Mouse (Mus musculus): ENCODE results near the gene Ifna7. TPM values are rescaled to one million over a fixed set of nuclear protein-coding genes. Genes with fewer than 3 reads are reported as not detected.

Ifna7 gene
- polyA plus RNA-seq, 1 experiment from 2014 or later: not detected

- Histone ChIP-seq H3K4me2 (ENCODE audit: low read depth, low read length) (no peak overlapping the region), H3K27ac (ENCODE audit: low read length) (no peak overlapping the region), H3K9me3 (ENCODE audit: control insufficient read depth, low read length) (no peaks in the 10 kb centered on the region), H3K4me3 (ENCODE audit: low read length) (no peak overlapping the region), H3K36me3 (ENCODE audit: control insufficient read depth, insufficient read depth, low read length) (no peaks in the 10 kb centered on the region), H3K27me3 (ENCODE audit: control insufficient read depth, insufficient read depth, low read depth, low read length) (peaks cover 7% of the 10 kb centered on the region; the same call in 1 of the 2 replicates), H3K4me1 (replicated peaks; ENCODE audit: control insufficient read depth, insufficient read depth, low read length) (no peaks in the 10 kb centered on the region), H3K9ac (ENCODE audit: low read length) (no peak overlapping the region)
- ATAC-seq (ENCODE audit: low read depth): no peak
Observed at GRCm38 (mm10) chr4:88859214-88859613, 43.2 kb downstream of the Ifna7 start.

- Histone ChIP-seq H3K4me2 (ENCODE audit: low read depth, low read length) (no peak overlapping the region), H3K27me3 (ENCODE audit: control insufficient read depth, insufficient read depth, low read depth, low read length) (peaks cover 21% of the 10 kb centered on the region; the same call in 1 of the 2 replicates), H3K4me3 (ENCODE audit: low read length) (no peak overlapping the region), H3K36me3 (ENCODE audit: control insufficient read depth, insufficient read depth, low read length) (no peaks in the 10 kb centered on the region), H3K4me1 (replicated peaks; ENCODE audit: control insufficient read depth, insufficient read depth, low read length) (peaks cover 4% of the 10 kb centered on the region), H3K9ac (ENCODE audit: low read length) (no peak overlapping the region), H3K27ac (ENCODE audit: low read length) (no peak overlapping the region), H3K9me3 (ENCODE audit: control insufficient read depth, low read length) (no peaks in the 10 kb centered on the region)
- no peak for ATAC-seq (ENCODE audit: low read depth)
- WGBS: 8% methylated on average over 7 of the region's 7 CpGs
Observed at GRCm38 (mm10) chr4:88863309-88863708, 47.3 kb downstream of the Ifna7 start.

- no peaks in the 10 kb centered on the region for H3K9me3 ChIP-seq (ENCODE audit: control insufficient read depth, low read length)
- H3K27me3 ChIP-seq (ENCODE audit: control insufficient read depth, insufficient read depth, low read depth, low read length): peaks cover 21% of the 10 kb centered on the region; the same call in 1 of the 2 replicates
- H3K9ac ChIP-seq (ENCODE audit: low read length): no peak overlapping the region
- H3K4me3 ChIP-seq (ENCODE audit: low read length): no peak overlapping the region
- 0 out of 2 replicates have a peak overlapping the region, but pooled peaks have one; percentile 3 for H3K4me2 ChIP-seq (ENCODE audit: low read depth, low read length)
- peaks cover 6% of the 10 kb centered on the region for H3K4me1 ChIP-seq (replicated peaks; ENCODE audit: control insufficient read depth, insufficient read depth, low read length)
- H3K27ac ChIP-seq (ENCODE audit: low read length): no peak overlapping the region
- no peak for ATAC-seq (ENCODE audit: low read depth)
- WGBS: 39% methylated on average over 9 of the region's 9 CpGs
- H3K36me3 ChIP-seq (ENCODE audit: control insufficient read depth, insufficient read depth, low read length): no peaks in the 10 kb centered on the region
Observed at GRCm38 (mm10) chr4:88864599-88864998, 48.6 kb downstream of the Ifna7 start.

GRCm38 (mm10) chr4:88865011-88865569 is 49.1 kb downstream of the Ifna7 start:
- no peaks in the 10 kb centered on the region for H3K9me3 ChIP-seq (ENCODE audit: control insufficient read depth, low read length)
- WGBS: 42% methylated on average over 6 of the region's 6 CpGs

More at GRCm38 (mm10) chr4:88865011-88865569, 49.1 kb downstream of the Ifna7 start:
- Histone ChIP-seq H3K4me2 (ENCODE audit: low read depth, low read length) (no peak overlapping the region), H3K4me1 (replicated peaks; ENCODE audit: control insufficient read depth, insufficient read depth, low read length) (peaks cover 6% of the 10 kb centered on the region), H3K4me3 (ENCODE audit: low read length) (no peak overlapping the region), H3K36me3 (ENCODE audit: control insufficient read depth, insufficient read depth, low read length) (no peaks in the 10 kb centered on the region), H3K9ac (ENCODE audit: low read length) (no peak overlapping the region), H3K27me3 (ENCODE audit: control insufficient read depth, insufficient read depth, low read depth, low read length) (peaks cover 21% of the 10 kb centered on the region; the same call in 1 of the 2 replicates), H3K27ac (ENCODE audit: low read length) (no peak overlapping the region)
- no peak for ATAC-seq (ENCODE audit: low read depth)

Other genes starting within 250 kb of the Ifna7 start
- gene Ifna14, start 244.4 kb upstream of the Ifna7 start, polyA plus RNA-seq (2015; fragmentation: Nextera tagmentation; extraction: Ambion mirVana): not detected in 2 replicates
- not detected in 2 replicates for gene Ifna9, start 223.8 kb upstream of the Ifna7 start, polyA plus RNA-seq (2015; fragmentation: Nextera tagmentation; extraction: Ambion mirVana)
- gene Ifna12, start 212.9 kb upstream of the Ifna7 start, polyA plus RNA-seq (2015; fragmentation: Nextera tagmentation; extraction: Ambion mirVana): not detected in 2 replicates
- gene C87499, start 181.8 kb upstream of the Ifna7 start, polyA plus RNA-seq (2015; fragmentation: Nextera tagmentation; extraction: Ambion mirVana): not detected in 2 replicates
- gene Ifna13, start 171.8 kb upstream of the Ifna7 start, polyA plus RNA-seq (2015; fragmentation: Nextera tagmentation; extraction: Ambion mirVana): not detected in 2 replicates
- not detected in 2 replicates for gene Ifna16, start 139.3 kb upstream of the Ifna7 start, polyA plus RNA-seq (2015; fragmentation: Nextera tagmentation; extraction: Ambion mirVana)
- not detected in 2 replicates for gene Ifna2, start 132.3 kb upstream of the Ifna7 start, polyA plus RNA-seq (2015; fragmentation: Nextera tagmentation; extraction: Ambion mirVana)
- gene Ifnab, start 124.9 kb upstream of the Ifna7 start, polyA plus RNA-seq (2015; fragmentation: Nextera tagmentation; extraction: Ambion mirVana): not detected in 2 replicates
- gene Gm26566, start 94.4 kb upstream of the Ifna7 start, polyA plus RNA-seq (2015; fragmentation: Nextera tagmentation; extraction: Ambion mirVana): 0.82 and 1.2 TPM in 2 replicates
- 88.1 and 91.8 TPM in 2 replicates for gene Klhl9, start 93.8 kb upstream of the Ifna7 start, polyA plus RNA-seq (2015; fragmentation: Nextera tagmentation; extraction: Ambion mirVana)
- not detected in 2 replicates for gene Gm13271, start 61.4 kb upstream of the Ifna7 start, polyA plus RNA-seq (2015; fragmentation: Nextera tagmentation; extraction: Ambion mirVana)
- gene Gm13283, start 56.1 kb upstream of the Ifna7 start, polyA plus RNA-seq (2015; fragmentation: Nextera tagmentation; extraction: Ambion mirVana): 0.31 TPM in 1 of 2 replicates, not detected in the other
- 0.38 and 0.49 TPM in 2 replicates for gene Gm13290, start 42.4 kb upstream of the Ifna7 start, polyA plus RNA-seq (2015; fragmentation: Nextera tagmentation; extraction: Ambion mirVana)
- not detected in 2 replicates for gene Gm13289, start 39.3 kb upstream of the Ifna7 start, polyA plus RNA-seq (2015; fragmentation: Nextera tagmentation; extraction: Ambion mirVana)
- not detected in 2 replicates for gene Gm13272, start 36.4 kb upstream of the Ifna7 start, polyA plus RNA-seq (2015; fragmentation: Nextera tagmentation; extraction: Ambion mirVana)
- 0.34 TPM in 1 of 2 replicates, not detected in the other for gene Ifnz, start 34.1 kb upstream of the Ifna7 start, polyA plus RNA-seq (2015; fragmentation: Nextera tagmentation; extraction: Ambion mirVana)
- 0.36 and 1.2 TPM in 2 replicates for gene Gm13276, start 30.5 kb upstream of the Ifna7 start, polyA plus RNA-seq (2015; fragmentation: Nextera tagmentation; extraction: Ambion mirVana)
- gene Gm13277, start 27.6 kb upstream of the Ifna7 start, polyA plus RNA-seq (2015; fragmentation: Nextera tagmentation; extraction: Ambion mirVana): not detected in 2 replicates
- gene Gm13278, start 24.7 kb upstream of the Ifna7 start, polyA plus RNA-seq (2015; fragmentation: Nextera tagmentation; extraction: Ambion mirVana): not detected in 2 replicates
- not detected in 2 replicates for gene Gm13275, start 21.7 kb upstream of the Ifna7 start, polyA plus RNA-seq (2015; fragmentation: Nextera tagmentation; extraction: Ambion mirVana)
- not detected in 2 replicates for gene Gm13279, start 18.8 kb upstream of the Ifna7 start, polyA plus RNA-seq (2015; fragmentation: Nextera tagmentation; extraction: Ambion mirVana)
- 1.5 and 1.8 TPM in 2 replicates for gene Gm13285, start 16.6 kb upstream of the Ifna7 start, polyA plus RNA-seq (2015; fragmentation: Nextera tagmentation; extraction: Ambion mirVana)
- gene Gm13287, start 13.0 kb upstream of the Ifna7 start, polyA plus RNA-seq (2015; fragmentation: Nextera tagmentation; extraction: Ambion mirVana): not detected in 2 replicates
- not detected in 2 replicates for gene Gm13288, start 10.7 kb upstream of the Ifna7 start, polyA plus RNA-seq (2015; fragmentation: Nextera tagmentation; extraction: Ambion mirVana)
- not detected in 2 replicates for gene Ifna11, start 3.7 kb downstream of the Ifna7 start, polyA plus RNA-seq (2015; fragmentation: Nextera tagmentation; extraction: Ambion mirVana)
- gene Ifna6, start 11.2 kb downstream of the Ifna7 start, polyA plus RNA-seq (2015; fragmentation: Nextera tagmentation; extraction: Ambion mirVana): not detected in 2 replicates
- gene Ifna5, start 19.3 kb downstream of the Ifna7 start, polyA plus RNA-seq (2015; fragmentation: Nextera tagmentation; extraction: Ambion mirVana): not detected in 2 replicates
- not detected in 2 replicates for gene Ifna4, start 25.6 kb downstream of the Ifna7 start, polyA plus RNA-seq (2015; fragmentation: Nextera tagmentation; extraction: Ambion mirVana)
- not detected in 2 replicates for gene Ifna1, start 33.9 kb downstream of the Ifna7 start, polyA plus RNA-seq (2015; fragmentation: Nextera tagmentation; extraction: Ambion mirVana)
- gene Ifne, start 64.0 kb downstream of the Ifna7 start, polyA plus RNA-seq (2015; fragmentation: Nextera tagmentation; extraction: Ambion mirVana): not detected in 2 replicates

Measured in lung, embryonic 16.5 days (tissue).